Mouse (Mus musculus): Measurements from ENCODE around the gene Nucks1. TPM values are rescaled to one million over a fixed set of nuclear protein-coding genes. Genes with fewer than 3 reads are reported as not detected.
A peak's percentile ranks its signal among the peaks of the same experiment; 100 is the strongest.

The Nucks1 gene
- polyA plus RNA-seq, 1 experiment from 2014 or later: 67.1 TPM

- ATAC-seq (replicated peaks; ENCODE audit: insufficient number of reproducible peaks, low FRiP score, low TSS enrichment, low read depth): no peak
- H3K9ac ChIP-seq (replicated peaks; ENCODE audit: low read length): no peak overlapping the region
- H3K27me3 ChIP-seq (ENCODE audit: control insufficient read depth, insufficient read depth, low read length): peaks cover 5% of the 10 kb centered on the region; the same call in 1 of the 2 replicates
- DNase-seq (ENCODE audit: low spot score): no peak
- H3K36me3 ChIP-seq (replicated peaks; ENCODE audit: control insufficient read depth, insufficient read depth, low read depth, low read length): no peaks in the 10 kb centered on the region
- H3K4me3 ChIP-seq (ENCODE audit: low read depth, low read length): no peak overlapping the region
- H3K27ac ChIP-seq (replicated peaks; ENCODE audit: low read depth, low read length): no peak overlapping the region
- H3K4me1 ChIP-seq (ENCODE audit: control insufficient read depth, insufficient read depth, low read length): peaks cover 19% of the 10 kb centered on the region
- 45% methylated on average over 5 of the region's 5 CpGs for WGBS
- no peaks in the 10 kb centered on the region for H3K9me3 ChIP-seq (replicated peaks; ENCODE audit: control insufficient read depth, low read length)
- H3K4me2 ChIP-seq (ENCODE audit: low read depth, low read length): no peak overlapping the region
These were observed 60.0 kb downstream of the Nucks1 start for GRCm38 (mm10) chr1:131970322-131970660.

- H3K4me2 ChIP-seq (ENCODE audit: low read depth, low read length): peak overlapping the region; percentile 34
- peak overlapping the region; percentile 43 for H3K9ac ChIP-seq (replicated peaks; ENCODE audit: low read length)
- H3K36me3 ChIP-seq (replicated peaks; ENCODE audit: control insufficient read depth, insufficient read depth, low read depth, low read length): no peaks in the 10 kb centered on the region
- peak overlapping the region; percentile 58 for H3K27ac ChIP-seq (replicated peaks; ENCODE audit: low read depth, low read length)
- DNase-seq (ENCODE audit: low spot score) (peak; percentile 71), ATAC-seq (replicated peaks; ENCODE audit: insufficient number of reproducible peaks, low FRiP score, low TSS enrichment, low read depth) (peak; percentile 68)
- H3K4me1 ChIP-seq (ENCODE audit: control insufficient read depth, insufficient read depth, low read length): peaks cover 19% of the 10 kb centered on the region
- no peak overlapping the region for H3K4me3 ChIP-seq (ENCODE audit: low read depth, low read length)
- peaks cover 5% of the 10 kb centered on the region; the same call in 1 of the 2 replicates for H3K27me3 ChIP-seq (ENCODE audit: control insufficient read depth, insufficient read depth, low read length)
- H3K9me3 ChIP-seq (replicated peaks; ENCODE audit: control insufficient read depth, low read length): no peaks in the 10 kb centered on the region
- 6% methylated on average over 16 of the region's 16 CpGs for WGBS
These were observed 60.6 kb downstream of the Nucks1 start for GRCm38 (mm10) chr1:131970661-131971520.

- H3K4me1 ChIP-seq (ENCODE audit: control insufficient read depth, insufficient read depth, low read length): peaks cover 19% of the 10 kb centered on the region
- WGBS: 6% methylated on average over 15 of the region's 15 CpGs
- peak overlapping the region; percentile 58 for H3K27ac ChIP-seq (replicated peaks; ENCODE audit: low read depth, low read length)
- H3K4me2 ChIP-seq (ENCODE audit: low read depth, low read length): no peak overlapping the region
- H3K36me3 ChIP-seq (replicated peaks; ENCODE audit: control insufficient read depth, insufficient read depth, low read depth, low read length): no peaks in the 10 kb centered on the region; the same call in 1 of the 2 replicates
- no peak overlapping the region for H3K4me3 ChIP-seq (ENCODE audit: low read depth, low read length)
- peak; percentile 60 for ATAC-seq (replicated peaks; ENCODE audit: insufficient number of reproducible peaks, low FRiP score, low TSS enrichment, low read depth)
- DNase-seq (ENCODE audit: low spot score): peak; percentile 56
- peaks cover 3% of the 10 kb centered on the region; the same call in 1 of the 2 replicates for H3K27me3 ChIP-seq (ENCODE audit: control insufficient read depth, insufficient read depth, low read length)
- 0 out of 2 replicates have a peak overlapping the region, but pooled peaks have one; percentile 30 for H3K9ac ChIP-seq (replicated peaks; ENCODE audit: low read length)
- H3K9me3 ChIP-seq (replicated peaks; ENCODE audit: control insufficient read depth, low read length): no peaks in the 10 kb centered on the region
These were observed 61.6 kb downstream of the Nucks1 start for GRCm38 (mm10) chr1:131971771-131972497.

- ATAC-seq (replicated peaks; ENCODE audit: insufficient number of reproducible peaks, low FRiP score, low TSS enrichment, low read depth) (no peak), DNase-seq (ENCODE audit: low spot score) (no peak)
- 20% methylated on average over 13 of the region's 13 CpGs for WGBS
- no peak overlapping the region for H3K4me2 ChIP-seq (ENCODE audit: low read depth, low read length)
- no peak overlapping the region for H3K27ac ChIP-seq (replicated peaks; ENCODE audit: low read depth, low read length)
- H3K4me3 ChIP-seq (ENCODE audit: low read depth, low read length): no peak overlapping the region
- no peaks in the 10 kb centered on the region; the same call in 1 of the 2 replicates for H3K36me3 ChIP-seq (replicated peaks; ENCODE audit: control insufficient read depth, insufficient read depth, low read depth, low read length)
- H3K4me1 ChIP-seq (ENCODE audit: control insufficient read depth, insufficient read depth, low read length): peaks cover 19% of the 10 kb centered on the region
- 0 out of 2 replicates have a peak overlapping the region, but pooled peaks have one; percentile 20 for H3K9ac ChIP-seq (replicated peaks; ENCODE audit: low read length)
- H3K9me3 ChIP-seq (replicated peaks; ENCODE audit: control insufficient read depth, low read length): no peaks in the 10 kb centered on the region
- H3K27me3 ChIP-seq (ENCODE audit: control insufficient read depth, insufficient read depth, low read length): peaks cover 3% of the 10 kb centered on the region; the same call in 1 of the 2 replicates
These were observed 62.4 kb downstream of the Nucks1 start for GRCm38 (mm10) chr1:131972498-131973334.

- WGBS: 79% methylated on average over 6 of the region's 6 CpGs
- no peaks in the 10 kb centered on the region; the same call in 1 of the 2 replicates for H3K36me3 ChIP-seq (replicated peaks; ENCODE audit: control insufficient read depth, insufficient read depth, low read depth, low read length)
- no peak overlapping the region for H3K9ac ChIP-seq (replicated peaks; ENCODE audit: low read length)
- ATAC-seq (replicated peaks; ENCODE audit: insufficient number of reproducible peaks, low FRiP score, low TSS enrichment, low read depth) (no peak), DNase-seq (ENCODE audit: low spot score) (no peak)
- peaks cover 2% of the 10 kb centered on the region; the same call in 1 of the 2 replicates for H3K27me3 ChIP-seq (ENCODE audit: control insufficient read depth, insufficient read depth, low read length)
- peaks cover 19% of the 10 kb centered on the region for H3K4me1 ChIP-seq (ENCODE audit: control insufficient read depth, insufficient read depth, low read length)
- no peak overlapping the region for H3K4me3 ChIP-seq (ENCODE audit: low read depth, low read length)
- no peaks in the 10 kb centered on the region for H3K9me3 ChIP-seq (replicated peaks; ENCODE audit: control insufficient read depth, low read length)
- no peak overlapping the region for H3K27ac ChIP-seq (replicated peaks; ENCODE audit: low read depth, low read length)
- no peak overlapping the region for H3K4me2 ChIP-seq (ENCODE audit: low read depth, low read length)
These were observed 63.7 kb downstream of the Nucks1 start for GRCm38 (mm10) chr1:131973991-131974390.

- 78% methylated on average over 5 of the region's 5 CpGs for WGBS
- H3K27ac ChIP-seq (replicated peaks; ENCODE audit: low read depth, low read length): no peak overlapping the region
- H3K9me3 ChIP-seq (replicated peaks; ENCODE audit: control insufficient read depth, low read length): no peaks in the 10 kb centered on the region
- no peak overlapping the region for H3K4me2 ChIP-seq (ENCODE audit: low read depth, low read length)
- peaks cover 9% of the 10 kb centered on the region for H3K4me1 ChIP-seq (ENCODE audit: control insufficient read depth, insufficient read depth, low read length)
- H3K9ac ChIP-seq (replicated peaks; ENCODE audit: low read length): no peak overlapping the region
- DNase-seq (ENCODE audit: low spot score) (no peak), ATAC-seq (replicated peaks; ENCODE audit: insufficient number of reproducible peaks, low FRiP score, low TSS enrichment, low read depth) (no peak)
- H3K36me3 ChIP-seq (replicated peaks; ENCODE audit: control insufficient read depth, insufficient read depth, low read depth, low read length): no peaks in the 10 kb centered on the region; the same call in 1 of the 2 replicates
- no peak overlapping the region for H3K4me3 ChIP-seq (ENCODE audit: low read depth, low read length)
- no peaks in the 10 kb centered on the region for H3K27me3 ChIP-seq (ENCODE audit: control insufficient read depth, insufficient read depth, low read length)
These were observed 66.6 kb downstream of the Nucks1 start for GRCm38 (mm10) chr1:131976886-131977285.

GRCm38 (mm10) chr1:131980471-131980870, 70.1 kb downstream of the Nucks1 start:
- Histone ChIP-seq H3K9ac (replicated peaks; ENCODE audit: low read length) (no peak overlapping the region), H3K4me3 (ENCODE audit: low read depth, low read length) (no peak overlapping the region), H3K4me2 (ENCODE audit: low read depth, low read length) (no peak overlapping the region), H3K27ac (replicated peaks; ENCODE audit: low read depth, low read length) (no peak overlapping the region), H3K36me3 (replicated peaks; ENCODE audit: control insufficient read depth, insufficient read depth, low read depth, low read length) (no peaks in the 10 kb centered on the region; the same call in 1 of the 2 replicates), H3K4me1 (ENCODE audit: control insufficient read depth, insufficient read depth, low read length) (no peaks in the 10 kb centered on the region), H3K27me3 (ENCODE audit: control insufficient read depth, insufficient read depth, low read length) (no peaks in the 10 kb centered on the region), H3K9me3 (replicated peaks; ENCODE audit: control insufficient read depth, low read length) (no peaks in the 10 kb centered on the region)
- no peak for ATAC-seq (replicated peaks; ENCODE audit: insufficient number of reproducible peaks, low FRiP score, low TSS enrichment, low read depth)
- DNase-seq (ENCODE audit: low spot score): no peak
- 25% methylated on average over 2 of the region's 2 CpGs for WGBS
